Mouse (Mus musculus) c-Kit-positive CD71-negative TER-119-negative erythroid progenitor cells, embryonic 14.5 days (primary cell): ENCODE measurements around the gene Igsf8.
A peak's percentile ranks its signal among the peaks of the same experiment; 100 is the strongest.

Source experiments
- DNase-seq: peaks from one replicate; pipeline ENCODE4 v3.0.0-alpha.2; 2013; ENCODE audit warnings: low read depth

Gene Igsf8

DNA sequence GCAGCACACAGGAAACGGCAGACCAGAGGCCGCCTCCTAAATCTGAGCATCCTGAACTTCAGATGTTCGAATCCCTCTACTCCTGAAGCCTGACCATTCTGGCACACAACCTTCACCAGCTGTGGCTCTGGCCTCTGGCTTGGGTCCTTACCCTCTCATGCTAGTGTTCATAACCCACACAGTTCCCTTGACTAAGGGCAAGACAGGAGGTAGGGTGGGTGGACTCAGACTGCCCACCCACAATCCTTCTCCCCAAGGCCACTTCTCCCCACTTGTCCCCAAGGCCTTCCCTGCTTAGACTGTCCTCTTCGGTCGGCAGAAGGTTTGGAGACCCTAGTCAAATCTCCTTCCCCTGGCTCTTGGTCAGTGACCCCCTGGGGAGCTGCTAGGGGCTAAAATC, 88.1 kb downstream of the Igsf8 start:
- no peak for DNase-seq

DNA sequence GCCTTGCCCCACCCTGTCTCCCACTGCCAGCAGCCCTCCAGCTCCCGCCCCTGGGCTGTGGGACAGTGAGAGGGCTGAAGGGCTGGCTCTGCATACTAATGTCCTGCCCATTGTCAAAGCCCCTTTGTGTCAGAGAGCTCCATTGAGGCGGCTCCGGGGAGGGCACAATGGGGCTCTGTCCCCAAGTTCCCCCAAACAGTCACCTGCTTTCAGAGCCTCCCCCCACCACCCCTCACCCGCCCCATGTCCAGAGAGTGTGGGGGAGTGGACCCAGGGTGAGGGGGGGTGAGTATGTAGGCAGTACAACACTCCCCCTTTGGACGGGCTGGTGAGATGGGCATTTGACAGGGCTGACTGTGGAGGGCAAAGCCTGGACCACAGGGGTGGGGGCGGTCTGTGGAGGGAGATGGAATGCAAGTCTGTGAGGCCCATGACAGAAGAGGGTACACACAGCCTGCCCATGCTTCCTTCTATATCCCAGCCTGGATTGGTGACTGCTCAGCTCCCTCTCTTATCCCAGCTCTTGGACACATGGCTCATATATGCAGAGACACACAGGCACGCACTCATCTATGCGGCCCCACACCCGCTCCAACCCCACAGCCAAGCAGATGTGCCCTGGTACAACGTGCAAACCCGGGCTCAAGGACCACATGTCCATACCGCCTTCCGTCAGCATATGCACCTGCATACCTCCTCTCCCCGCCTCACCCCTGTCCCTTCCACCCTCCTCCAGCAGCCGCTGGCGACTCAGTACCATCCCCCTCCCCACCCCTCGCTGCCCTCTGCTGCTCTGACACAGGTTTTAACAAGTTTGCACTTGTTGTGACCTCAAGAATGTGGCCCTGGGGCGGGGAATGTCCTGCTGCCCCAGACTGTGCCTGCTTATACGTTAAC, 88.7 kb downstream of the Igsf8 start:
- DNase-seq, result no peak

DNA sequence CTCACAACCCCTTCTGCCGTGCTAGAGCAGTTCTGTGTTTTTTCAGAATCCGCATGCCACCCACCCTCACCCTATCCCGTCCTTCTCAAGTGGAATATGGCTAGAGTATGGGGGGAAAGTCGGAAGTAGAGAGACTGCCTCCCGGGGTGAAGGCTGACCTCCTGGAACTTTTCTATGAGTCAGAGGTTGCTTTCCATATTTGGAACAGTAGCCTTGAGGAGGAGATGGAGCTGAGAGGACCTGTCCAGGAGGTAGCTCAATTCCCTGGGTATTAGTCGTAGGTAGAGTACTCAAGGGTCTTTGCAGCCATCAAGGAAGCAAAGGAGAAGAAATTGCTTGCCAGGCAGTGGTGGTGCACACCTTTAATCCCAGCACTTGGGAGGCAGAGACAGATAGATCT, 90.6 kb downstream of the Igsf8 start:
- no peak for DNase-seq

DNA sequence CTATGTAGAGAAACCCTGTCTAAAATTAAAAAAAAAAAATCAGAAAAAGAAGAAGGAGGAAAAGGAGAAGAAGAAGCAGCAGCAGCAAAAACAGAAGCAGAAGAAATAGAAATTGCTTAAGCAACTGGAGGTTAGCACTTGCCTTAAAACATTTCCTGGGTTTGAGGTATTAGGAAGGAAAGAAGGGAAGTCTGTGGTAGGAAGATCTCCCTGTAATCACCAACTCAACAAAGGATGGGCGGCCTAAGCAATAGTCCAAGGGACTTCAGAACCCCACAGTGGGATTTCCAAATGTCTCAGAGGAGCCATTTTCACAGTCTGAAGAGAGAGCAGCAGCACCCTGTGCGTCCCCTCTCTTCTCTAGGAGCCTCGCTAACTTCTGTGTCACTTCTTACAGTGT, 91.0 kb downstream of the Igsf8 start:
- no peak for DNase-seq

DNA sequence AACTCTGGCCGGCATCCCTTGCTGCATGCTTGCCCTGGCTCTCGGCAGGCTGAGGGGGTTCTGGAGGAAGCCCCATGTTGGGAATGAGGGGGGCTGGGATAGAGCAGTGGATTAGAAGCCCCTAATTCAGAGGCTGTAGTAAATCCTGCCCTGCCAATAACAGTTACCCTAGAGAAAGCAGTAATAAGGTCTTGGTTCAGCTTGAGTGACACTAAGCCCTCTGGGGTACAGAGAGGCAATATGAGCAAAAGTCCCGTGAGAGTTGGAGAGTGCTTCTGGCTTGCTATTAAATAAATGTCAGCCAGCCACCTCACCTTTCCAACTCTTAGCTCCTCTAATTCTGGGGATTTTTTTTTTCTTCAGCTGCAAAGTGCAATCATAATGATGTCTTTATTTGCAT, 93.9 kb downstream of the Igsf8 start:
- no peak for DNase-seq

DNA sequence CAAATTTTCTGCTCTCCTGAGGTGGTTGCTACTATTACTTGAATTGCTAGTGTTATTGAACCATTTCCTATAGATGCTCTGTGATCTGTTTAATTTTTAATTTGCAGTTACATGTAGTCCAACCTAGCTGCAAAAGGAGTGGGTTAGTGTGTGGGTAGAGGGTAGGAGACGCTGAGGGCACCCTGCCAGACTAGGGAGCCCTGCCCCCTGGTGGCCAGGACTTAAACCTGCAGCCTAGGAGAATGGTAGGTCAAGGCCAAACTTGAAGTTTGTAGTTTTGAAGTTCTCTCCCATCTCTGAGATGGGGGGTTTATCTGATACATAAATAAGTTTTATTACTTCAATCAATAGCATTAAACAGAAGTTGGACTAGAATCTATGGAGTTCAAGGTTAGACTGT, 96.1 kb downstream of the Igsf8 start:
- DNase-seq, result peak; percentile 34

DNA sequence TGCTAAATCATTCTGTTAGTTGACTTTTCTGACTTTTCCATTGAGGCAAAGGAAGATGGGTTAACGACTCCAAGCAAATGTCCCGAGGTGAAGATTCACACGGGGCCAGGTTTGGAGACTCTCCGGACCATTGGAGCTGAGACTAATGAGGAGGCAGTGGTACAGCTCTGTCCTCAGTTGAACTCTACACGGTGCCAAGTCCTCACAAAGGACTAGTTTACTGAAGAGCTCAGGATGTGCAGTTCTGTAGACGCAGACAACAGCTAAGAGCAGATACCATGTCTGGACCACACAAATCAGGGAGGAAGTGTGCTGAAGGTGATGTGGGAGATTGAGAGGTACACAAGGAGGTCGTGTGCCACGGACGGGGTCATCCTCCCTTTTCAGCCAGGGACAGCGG, 96.9 kb downstream of the Igsf8 start:
- DNase-seq, result no peak

DNA sequence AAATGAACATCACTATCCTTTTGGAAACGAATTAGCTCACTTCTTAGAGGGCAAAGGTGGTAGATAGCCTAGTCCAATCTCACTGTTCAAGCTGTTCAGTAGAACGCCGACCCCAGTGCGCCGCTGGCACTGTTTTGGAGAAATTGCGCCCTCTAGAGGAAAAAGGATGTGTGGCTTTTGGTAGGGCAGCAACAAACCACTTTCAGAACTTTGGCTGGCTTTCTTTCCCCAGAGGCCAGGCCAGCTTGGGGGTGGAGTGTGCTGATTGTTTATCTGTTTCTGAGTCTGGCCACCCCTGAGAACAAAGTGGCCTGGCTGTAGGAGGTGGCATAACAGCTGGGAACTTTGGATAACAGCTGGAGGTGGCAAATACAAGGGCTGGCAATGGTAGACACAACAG, 103.2 kb downstream of the Igsf8 start:
- DNase-seq, result peak; percentile 63

DNA sequence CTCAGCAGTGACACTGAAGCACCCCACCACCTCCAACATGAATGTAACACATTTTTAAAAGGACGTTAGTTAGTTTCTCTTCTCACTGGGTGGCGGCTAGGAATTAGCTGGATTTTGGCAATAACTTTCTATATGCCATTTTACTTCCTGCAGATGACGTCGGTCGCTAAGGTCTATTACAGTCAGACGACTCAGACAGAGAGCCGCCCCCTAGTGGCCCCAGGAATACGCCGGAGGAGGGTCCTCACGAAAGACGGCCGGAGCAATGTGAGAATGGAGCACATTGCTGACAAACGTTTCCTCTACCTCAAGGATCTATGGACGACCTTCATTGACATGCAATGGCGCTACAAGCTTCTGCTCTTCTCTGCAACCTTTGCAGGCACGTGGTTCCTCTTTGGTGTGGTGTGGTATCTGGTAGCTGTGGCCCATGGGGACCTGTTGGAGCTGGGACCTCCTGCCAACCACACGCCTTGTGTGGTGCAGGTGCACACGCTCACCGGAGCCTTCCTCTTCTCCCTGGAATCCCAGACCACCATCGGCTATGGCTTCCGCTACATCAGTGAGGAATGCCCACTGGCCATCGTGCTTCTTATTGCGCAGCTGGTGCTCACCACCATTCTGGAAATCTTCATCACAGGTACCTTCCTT, 107.5 kb downstream of the Igsf8 start:
- DNase-seq, result peak; percentile 39
